Mouse (Mus musculus) brown adipose tissue, adult 24 weeks (tissue): ENCODE measurements around the gene Pde11a. TPM values are rescaled to one million over a fixed set of nuclear protein-coding genes. Genes with fewer than 3 reads are reported as not detected.

ENCODE experiments used
- H3K27ac ChIP-seq: fragments of 200-500 bp; replicated peaks from 2 replicates; pipeline ENCODE4 v1.5.1; 2012; ENCODE audit warnings: low read depth, mild to moderate bottlenecking, low read length
- H3K4me1 ChIP-seq: fragments of 200-500 bp; 2 replicates; pipeline ENCODE4 v1.6.1; 2012; ENCODE audit warnings: low read length, mixed read lengths; ENCODE audit not compliant: control insufficient read depth, insufficient read depth, insufficient read length
- H3K4me3 ChIP-seq: fragments of 200-500 bp; 2 replicates; pipeline ENCODE4 v1.5.1; 2012; ENCODE audit warnings: low read depth, mild to moderate bottlenecking, low read length, moderate library complexity; ENCODE audit not compliant: insufficient read depth
- polyA plus RNA-seq: library from polyadenylated mRNA; stranded (reverse); fragments of >200 nt; gene quantifications from 2 replicates; pipeline ENCODE4 v1.2.4, GENCODE M21; 2012; ENCODE audit not compliant: missing spikeins, insufficient read depth, insufficient read length

Pde11a gene
- polyA plus RNA-seq, 1 experiment = 0.91 TPM

- no peak overlapping the region for H3K4me3 ChIP-seq
- no peak overlapping the region for H3K27ac ChIP-seq
- H3K4me1 ChIP-seq = no peaks in the 10 kb centered on the region
Observed at GRCm38 (mm10) chr2:76342146-76342545, 3.6 kb upstream of the Pde11a start.

- Histone ChIP-seq H3K27ac (no peak overlapping the region), H3K4me1 (no peaks in the 10 kb centered on the region), H3K4me3 (no peak overlapping the region)
Observed at GRCm38 (mm10) chr2:76334596-76334995, 4.0 kb downstream of the Pde11a start.

- Histone ChIP-seq H3K4me1 (no peaks in the 10 kb centered on the region), H3K27ac (no peak overlapping the region), H3K4me3 (no peak overlapping the region)
Observed at GRCm38 (mm10) chr2:76332161-76332805, 6.3 kb downstream of the Pde11a start.

GRCm38 (mm10) chr2:76330081-76330480 is 8.5 kb downstream of the Pde11a start:
- Histone ChIP-seq H3K27ac (no peak overlapping the region), H3K4me3 (no peak overlapping the region), H3K4me1 (no peaks in the 10 kb centered on the region)

- no peaks in the 10 kb centered on the region for H3K4me1 ChIP-seq
- no peak overlapping the region for H3K27ac ChIP-seq
- H3K4me3 ChIP-seq = no peak overlapping the region
Observed at GRCm38 (mm10) chr2:76326161-76326560, 12.4 kb downstream of the Pde11a start.

GRCm38 (mm10) chr2:76324463-76324862 is 14.1 kb downstream of the Pde11a start:
- no peak overlapping the region for H3K4me3 ChIP-seq
- H3K4me1 ChIP-seq = no peaks in the 10 kb centered on the region
- H3K27ac ChIP-seq = no peak overlapping the region

DNA sequence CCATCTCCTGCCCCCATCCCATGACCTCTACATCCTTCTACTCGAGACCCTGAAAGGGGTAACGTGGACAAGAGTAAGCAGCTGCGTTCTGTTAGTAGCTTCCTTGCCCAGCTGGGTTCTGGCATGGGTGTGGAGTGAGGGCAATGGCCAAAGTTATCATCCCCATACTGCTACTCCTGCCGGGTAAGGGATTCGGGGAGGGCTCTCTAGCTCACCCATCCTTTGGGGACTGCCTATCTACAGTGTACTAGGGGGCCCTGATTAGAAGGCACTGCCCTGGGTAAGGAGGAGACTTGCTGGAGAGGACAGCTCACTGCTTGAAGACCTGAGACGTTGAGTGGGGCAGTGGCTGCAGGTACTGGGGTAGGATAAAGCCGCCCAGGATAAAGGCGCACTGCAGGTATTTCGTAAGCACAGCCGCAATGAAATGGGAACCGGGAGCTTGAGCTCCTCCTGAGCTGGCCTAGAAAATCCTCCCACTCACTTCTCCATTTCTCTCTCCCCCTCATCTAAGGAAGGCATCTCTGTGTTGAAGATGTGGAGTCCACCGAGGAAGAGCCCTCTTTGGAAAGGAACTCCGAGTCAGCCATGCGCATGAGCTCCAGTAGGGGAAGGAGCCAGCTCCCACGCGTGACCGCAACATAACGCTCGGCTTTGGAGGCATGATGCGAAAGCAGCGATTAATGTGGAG is 15.2 kb downstream of the Pde11a start:
- H3K27ac ChIP-seq = no peak overlapping the region
- no peak overlapping the region for H3K4me3 ChIP-seq
- no peaks in the 10 kb centered on the region for H3K4me1 ChIP-seq

DNA sequence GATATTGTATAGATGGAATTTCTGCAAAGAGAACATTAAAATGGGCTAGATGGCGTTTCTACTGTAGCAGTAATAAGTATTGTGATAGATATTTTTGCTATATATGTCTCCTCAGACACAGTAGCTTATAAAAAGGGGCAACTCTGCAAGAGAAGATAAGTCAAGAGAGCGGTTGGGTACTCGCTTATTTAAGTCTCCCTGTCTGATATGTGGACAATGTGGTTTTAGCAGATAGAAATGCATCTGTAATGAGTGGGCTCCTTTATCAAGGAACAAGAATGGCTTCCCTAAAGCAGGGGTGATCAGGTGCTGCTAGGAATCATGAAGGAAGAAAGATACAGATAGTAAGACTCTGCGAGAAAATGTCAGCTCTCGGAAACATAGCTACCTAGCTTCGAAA is 18.2 kb downstream of the Pde11a start:
- no peak overlapping the region for H3K27ac ChIP-seq
- H3K4me3 ChIP-seq = no peak overlapping the region
- no peaks in the 10 kb centered on the region for H3K4me1 ChIP-seq

DNA sequence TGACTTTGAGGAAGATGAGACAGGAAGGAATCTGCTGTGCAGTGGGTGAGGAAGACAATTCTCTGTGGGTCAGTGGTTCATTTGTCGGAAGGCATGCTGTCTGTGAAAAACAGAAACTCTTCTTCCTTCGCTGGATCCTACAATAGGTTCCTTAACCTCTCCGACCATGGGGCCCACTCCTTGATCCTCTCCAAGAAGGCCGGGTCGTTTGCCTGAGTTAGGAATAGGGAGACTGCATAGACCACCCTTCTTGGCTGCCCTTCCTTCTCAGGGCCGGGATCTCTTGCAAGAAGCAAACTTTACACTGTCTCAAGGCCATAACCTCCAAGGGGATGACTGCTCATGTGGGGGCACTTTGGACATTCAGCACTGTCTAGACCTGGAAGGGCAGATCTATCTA is 19.3 kb downstream of the Pde11a start:
- Histone ChIP-seq H3K4me1 (no peaks in the 10 kb centered on the region), H3K27ac (no peak overlapping the region), H3K4me3 (no peak overlapping the region)

- Histone ChIP-seq H3K27ac (no peak overlapping the region), H3K4me1 (no peaks in the 10 kb centered on the region), H3K4me3 (no peak overlapping the region)
Observed at GRCm38 (mm10) chr2:76287671-76288070, 50.9 kb downstream of the Pde11a start.

DNA sequence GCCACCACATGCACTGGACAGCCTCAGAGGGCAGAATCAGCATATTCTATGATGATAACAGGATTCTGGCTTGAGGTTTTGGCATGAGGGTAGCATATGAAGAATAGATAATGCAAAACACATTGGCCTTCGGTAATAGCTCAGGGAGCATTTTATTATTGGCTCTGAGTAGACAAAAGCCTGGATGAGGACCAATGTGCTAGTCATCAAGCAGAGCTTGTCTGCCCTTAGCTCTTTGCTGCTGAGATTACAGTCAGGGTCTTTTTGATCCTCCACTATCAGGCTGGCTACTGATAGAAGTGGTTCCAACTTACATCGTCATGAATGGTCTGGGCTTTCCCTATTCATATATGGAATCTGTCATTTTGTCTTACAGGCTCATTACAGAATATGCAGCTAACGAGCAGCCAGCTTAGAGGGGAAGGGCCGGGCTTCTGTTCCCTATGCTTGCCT is 52.3 kb downstream of the Pde11a start:
- H3K27ac ChIP-seq = no peak overlapping the region
- no peaks in the 10 kb centered on the region for H3K4me1 ChIP-seq
- H3K4me3 ChIP-seq = no peak overlapping the region

DNA sequence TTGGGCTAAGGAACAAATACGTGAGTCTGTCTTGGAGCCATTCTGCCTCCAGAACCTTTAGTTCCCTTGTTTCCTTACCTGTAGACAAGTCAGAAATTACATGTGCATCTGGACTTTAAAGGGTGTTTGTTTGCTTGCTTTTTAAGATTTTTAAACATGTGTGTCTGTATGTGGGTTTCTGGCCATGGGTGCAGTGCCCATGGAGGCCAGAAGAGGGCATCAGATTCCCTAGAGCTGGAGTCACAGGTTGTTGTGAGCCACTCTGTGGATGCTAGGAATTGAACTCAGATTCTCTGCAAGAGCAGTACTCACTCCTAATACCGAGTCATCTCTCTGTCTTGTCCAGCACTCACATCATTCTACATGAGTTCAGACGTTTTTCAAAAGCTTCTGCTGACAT is 53.4 kb downstream of the Pde11a start:
- no peak overlapping the region for H3K4me3 ChIP-seq
- H3K4me1 ChIP-seq = no peaks in the 10 kb centered on the region
- H3K27ac ChIP-seq = no peak overlapping the region

- Histone ChIP-seq H3K4me1 (no peaks in the 10 kb centered on the region), H3K4me3 (no peak overlapping the region), H3K27ac (no peak overlapping the region)
Observed at GRCm38 (mm10) chr2:76283378-76284132, 55.0 kb downstream of the Pde11a start.

GRCm38 (mm10) chr2:76269494-76269893 is 69.1 kb downstream of the Pde11a start:
- H3K4me3 ChIP-seq = no peak overlapping the region
- H3K27ac ChIP-seq = no peak overlapping the region
- H3K4me1 ChIP-seq = no peaks in the 10 kb centered on the region

- H3K4me1 ChIP-seq = no peaks in the 10 kb centered on the region
- H3K4me3 ChIP-seq = no peak overlapping the region
Observed at GRCm38 (mm10) chr2:76267335-76267734, 71.2 kb downstream of the Pde11a start.

More at GRCm38 (mm10) chr2:76267335-76267734, 71.2 kb downstream of the Pde11a start:
- H3K27ac ChIP-seq = no peak overlapping the region
